ENCODE assay signal across 31 mouse cellular contexts in genomic region chr9:111334555-111335164, GRCm38 (mm10). TPM values are rescaled to one million over a fixed set of nuclear protein-coding genes. Genes with fewer than 3 reads are reported as not detected.
DNase-seq lines count a peak whose midpoint lies in the region; ATAC-seq and TF ChIP-seq lines count a peak whose summit lies in the region.
"Had no signal": no experiment of that assay in that cellular context is flagged by ENCODE, and none has a peak within 500 bp of the region (broad histone marks: within the 10 kb centered on the region; RNA-seq: fewer than 3 reads in every experiment).

No protein-coding gene starts in this region.

- H3K27ac ChIP-seq in kidney, postnatal 0 days: no peak overlapping the region
- peak overlapping the region; percentile 73 for H3K27ac ChIP-seq in olfactory bulb, adult 2 months (ENCODE audit: insufficient read depth, low read depth, low read length)
- H3K27ac ChIP-seq: embryonic facial prominence, embryonic 13.5 days; forebrain, embryonic 10.5 days; forebrain, embryonic 15.5 days; heart, embryonic 13.5 days; hindbrain, embryonic 10.5 days; hindbrain, embryonic 15.5 days; limb, embryonic 12.5 days; neural tube, embryonic 12.5 days had no signal

- no peak overlapping the region for H3K4me3 ChIP-seq in kidney, postnatal 0 days (replicated peaks; ENCODE audit: low read depth, low read length)
- H3K4me3 ChIP-seq in olfactory bulb, adult 2 months (ENCODE audit: insufficient read depth, low read depth, low read length): no peak overlapping the region
- H3K4me3 ChIP-seq: embryonic facial prominence, embryonic 13.5 days; forebrain, embryonic 10.5 days; forebrain, embryonic 15.5 days; heart, embryonic 13.5 days; hindbrain, embryonic 10.5 days; hindbrain, embryonic 15.5 days; limb, embryonic 12.5 days; myocyte; neural tube, embryonic 12.5 days had no signal

- TF ChIP-seq CTCF in kidney, postnatal 0 days (IDR thresholded peaks at IDR 0.05; ENCODE audit: low read depth): no peak
- no peak for TF ChIP-seq CTCF in Patski (IDR thresholded peaks at IDR 0.05)
- no peak for TF ChIP-seq CTCF in olfactory bulb, adult 2 months (IDR thresholded peaks at IDR 0.05; ENCODE audit: insufficient read depth, low read depth, low read length)

- H3K4me1 ChIP-seq in kidney, postnatal 0 days (replicated peaks; ENCODE audit: insufficient read depth, low read length): no peaks in the 10 kb centered on the region
- peaks cover 12% of the 10 kb centered on the region for H3K4me1 ChIP-seq in olfactory bulb, adult 2 months (ENCODE audit: control insufficient read depth, insufficient read depth, low read length)
- H3K4me1 ChIP-seq: embryonic facial prominence, embryonic 13.5 days; forebrain, embryonic 10.5 days; forebrain, embryonic 15.5 days; hindbrain, embryonic 10.5 days; hindbrain, embryonic 15.5 days; limb, embryonic 12.5 days; neural tube, embryonic 12.5 days had no signal

- no peaks in the 10 kb centered on the region for H3K9me3 ChIP-seq in kidney, postnatal 0 days (replicated peaks; ENCODE audit: low read length)
- H3K9me3 ChIP-seq: embryonic facial prominence, embryonic 13.5 days; forebrain, embryonic 10.5 days; forebrain, embryonic 15.5 days; heart, embryonic 13.5 days; hindbrain, embryonic 10.5 days; hindbrain, embryonic 15.5 days; limb, embryonic 12.5 days; neural tube, embryonic 12.5 days had no signal

- TF ChIP-seq POLR2A in olfactory bulb, adult 2 months (IDR thresholded peaks at IDR 0.05; ENCODE audit: insufficient read depth, low read depth, low read length): no peak

- no peaks in the 10 kb centered on the region for H3K36me3 ChIP-seq in kidney, postnatal 0 days (ENCODE audit: insufficient read depth, low read length)
- H3K36me3 ChIP-seq: embryonic facial prominence, embryonic 13.5 days; forebrain, embryonic 10.5 days; forebrain, embryonic 15.5 days; heart, embryonic 13.5 days; hindbrain, embryonic 10.5 days; hindbrain, embryonic 15.5 days; limb, embryonic 12.5 days; neural tube, embryonic 12.5 days had no signal

- no peak overlapping the region for H3K9ac ChIP-seq in kidney, postnatal 0 days (ENCODE audit: low read depth, low read length)
- H3K9ac ChIP-seq: embryonic facial prominence, embryonic 13.5 days; forebrain, embryonic 15.5 days; heart, embryonic 13.5 days; hindbrain, embryonic 15.5 days; limb, embryonic 12.5 days; neural tube, embryonic 12.5 days had no signal

- POLR2A ChIA-PET in Patski (lab: Charles Lee): interaction anchor here (0.5 kb wide), 1 partner anchor 250 kb away, joined by 3 read pairs; no protein-coding TSS in a partner anchor

- H3K4me2 ChIP-seq in kidney, postnatal 0 days (ENCODE audit: low read length): no peak overlapping the region
- H3K4me2 ChIP-seq: embryonic facial prominence, embryonic 13.5 days; forebrain, embryonic 15.5 days; heart, embryonic 13.5 days; hindbrain, embryonic 15.5 days; limb, embryonic 12.5 days; liver, embryonic 11.5 days; midbrain, embryonic 11.5 days; neural tube, embryonic 12.5 days had no signal

- WGBS in kidney, postnatal 0 days: 47% methylated on average over 4 of the region's 4 CpGs
- WGBS in olfactory bulb, adult 2 months: 49% methylated on average over 4 of the region's 4 CpGs

- CTCF ChIA-PET in Patski (lab: Charles Lee): interaction anchor here (0.9 to 2.4 kb wide), 3 partner anchors 9 to 140 kb away, joined by 3 to 11 read pairs (median 10); no protein-coding TSS in a partner anchor

- in situ Hi-C loops in Patski (cut with MboI; ENCODE audit: low pct_unique_long_range_greater_than_20kb): no loop called here

- intact Hi-C loops in gastrocnemius, postnatal 14 days (cut with DNase I; ENCODE audit: low total_unique reads): no loop called here

- peak; percentile 8 to 12 for DNase-seq in cerebellum, postnatal 10 days
- no peak for DNase-seq in cerebellum, adult 11 months
- DNase-seq in kidney, postnatal 0 days (ENCODE audit: low spot score): peak; percentile 13
- DNase-seq in kidney, adult 11 months: no peak
- peak; percentile 85 for DNase-seq in Patski (ENCODE audit: low read depth, low spot score)
- DNase-seq in gastrocnemius, postnatal 14 days: no peak
- DNase-seq: cerebellum, adult 9-10 months; gastrocnemius, postnatal 10 days; heart, adult 18-20 months; heart, postnatal 10 days; kidney, adult 18-20 months; kidney, postnatal 10 days; layer of hippocampus, adult 9-11 months; lung, postnatal 36 days; thymus, postnatal 4 days had no signal

- no peaks in the 10 kb centered on the region for H3K27me3 ChIP-seq in kidney, postnatal 0 days (ENCODE audit: insufficient read depth, low read length)
- no peaks in the 10 kb centered on the region for H3K27me3 ChIP-seq in Patski
- H3K27me3 ChIP-seq: embryonic facial prominence, embryonic 13.5 days; forebrain, embryonic 15.5 days; heart, embryonic 13.5 days; hindbrain, embryonic 15.5 days; limb, embryonic 12.5 days; neural tube, embryonic 12.5 days had no signal

- ATAC-seq in kidney, postnatal 0 days (replicated peaks; ENCODE audit: low FRiP score, low read depth): peak; percentile 49; the same call in 1 of the 2 replicates
- ATAC-seq in Patski: peak; percentile 96
- ATAC-seq: activated CD4-positive, CD25-positive, alpha-beta regulatory T cell, adult 4 months; CD4-positive, CD25-positive, alpha-beta regulatory T cell, adult 4 months; forebrain, embryonic 15.5 days; inflammation-experienced regulatory T-cells, adult 6 months; midbrain, embryonic 16.5 days had no signal

RNA-seq across cellular contexts. Expression of gene Trank1, which starts 23.1 kb away (rescaled TPM):
- polyA plus RNA-seq in kidney, postnatal 0 days (2015; fragmentation: Nextera tagmentation; extraction: Ambion mirVana): 0.61 and 1.0 TPM in 2 replicates
- 8.6 TPM for polyA plus RNA-seq in Patski (2021)
- polyA plus RNA-seq in olfactory bulb, adult 2 months (2012; ENCODE audit: insufficient read depth, insufficient read length, low replicate concordance, missing spikeins): 43.4 and 47.9 TPM in 2 replicates
- under 1 TPM; 0.23 to 0.24 TPM for total RNA-seq in gastrocnemius, postnatal 14 days (2021)
- total RNA-seq: heart, adult 18-20 months had no signal
- polyA plus RNA-seq: CD4-positive, CD25-positive, alpha-beta regulatory T cell, adult 4 months; inflammation-experienced regulatory T-cells, adult 6 months; myocyte had no signal

Comparison
In these comparisons a context has a peak if more than half of its experiments do, and no peak if none do; other contexts are left out.
1. DNase-seq: peak in cerebellum, postnatal 10 days (2 of 2), kidney, postnatal 0 days (single experiment) and Patski (single experiment); none in cerebellum, adult 11 months (single experiment), kidney, adult 11 months (single experiment) and gastrocnemius, postnatal 14 days (single experiment).